Mouse (Mus musculus) ES-E14 (cell line): ENCODE results near the gene Aldh1a1.

ENCODE experiments used
- CHD2 ChIP-seq: IDR thresholded peaks from 2 replicates; pipeline ENCODE4 v1.6.1; 2014; ENCODE audit warnings: mild to moderate bottlenecking, low read depth, low read length, inconsistent platforms
- HCFC1 ChIP-seq: IDR thresholded peaks from 2 replicates; pipeline ENCODE4 v1.6.1; 2012; ENCODE audit warnings: low read length, inconsistent platforms, borderline replicate concordance; ENCODE audit not compliant: insufficient read depth
- MAFK ChIP-seq: IDR thresholded peaks from 2 replicates; pipeline ENCODE4 v1.6.1; 2014; ENCODE audit warnings: mild to moderate bottlenecking, low read depth, low read length, inconsistent platforms; ENCODE audit not compliant: insufficient read depth
- ZC3H11A ChIP-seq: IDR thresholded peaks from 2 replicates; pipeline ENCODE4 v1.6.1; 2012; ENCODE audit warnings: low read depth, mild to moderate bottlenecking, inconsistent platforms, low read length, borderline replicate concordance
- ZNF384 ChIP-seq: IDR thresholded peaks from 2 replicates; pipeline ENCODE4 v1.6.1; 2012; ENCODE audit warnings: low read depth, low read length, inconsistent platforms

DNA sequence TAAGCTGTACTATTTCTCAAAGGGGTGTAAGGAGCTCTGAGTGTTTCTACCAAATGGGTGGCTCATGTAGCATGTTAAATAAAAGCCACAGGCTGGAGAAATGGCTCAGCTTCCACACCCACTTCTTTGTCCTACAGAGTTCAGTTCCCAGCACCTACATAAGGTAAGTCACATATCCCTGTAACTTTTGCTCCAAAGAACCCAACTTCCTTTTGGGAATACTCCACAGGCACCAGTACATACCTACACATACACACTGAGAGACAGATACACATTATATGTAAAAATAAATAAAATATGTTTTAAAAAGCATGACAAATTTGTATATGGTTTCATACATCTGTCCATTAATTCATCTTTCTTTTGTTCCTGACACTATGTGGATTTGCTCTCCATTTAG, 66.0 kb downstream of the Aldh1a1 start:
- TF ChIP-seq ZC3H11A (no peak), MAFK (no peak), CHD2 (no peak), ZNF384 (no peak), HCFC1 (no peak)
